Mouse (Mus musculus) left cerebral cortex, postnatal 25 days (tissue): ENCODE data around the gene Olfr374. TPM values are rescaled to one million over a fixed set of nuclear protein-coding genes. Genes with fewer than 3 reads are reported as not detected.

Experiments
- DNase-seq, 2 experiments: peaks; one replicate each; pipeline ENCODE4 v3.0.0; 2022; ENCODE audit warnings: low spot score in 2 of 2, mixed read lengths in 1 of 2
- intact Hi-C: fragments of 180-260 bp; cut with DNase I; formaldehyde crosslinking; loops from one replicate; pipeline ENCODE4 v1.15.1; 2025
- total RNA-seq, 2 experiments: library from RNA; stranded (reverse); gene quantifications; 2 replicates each; pipeline ENCODE4 v1.2.3; 2021

Gene Olfr374
- total RNA-seq, 2 experiments from 2014 or later: not detected

DNA sequence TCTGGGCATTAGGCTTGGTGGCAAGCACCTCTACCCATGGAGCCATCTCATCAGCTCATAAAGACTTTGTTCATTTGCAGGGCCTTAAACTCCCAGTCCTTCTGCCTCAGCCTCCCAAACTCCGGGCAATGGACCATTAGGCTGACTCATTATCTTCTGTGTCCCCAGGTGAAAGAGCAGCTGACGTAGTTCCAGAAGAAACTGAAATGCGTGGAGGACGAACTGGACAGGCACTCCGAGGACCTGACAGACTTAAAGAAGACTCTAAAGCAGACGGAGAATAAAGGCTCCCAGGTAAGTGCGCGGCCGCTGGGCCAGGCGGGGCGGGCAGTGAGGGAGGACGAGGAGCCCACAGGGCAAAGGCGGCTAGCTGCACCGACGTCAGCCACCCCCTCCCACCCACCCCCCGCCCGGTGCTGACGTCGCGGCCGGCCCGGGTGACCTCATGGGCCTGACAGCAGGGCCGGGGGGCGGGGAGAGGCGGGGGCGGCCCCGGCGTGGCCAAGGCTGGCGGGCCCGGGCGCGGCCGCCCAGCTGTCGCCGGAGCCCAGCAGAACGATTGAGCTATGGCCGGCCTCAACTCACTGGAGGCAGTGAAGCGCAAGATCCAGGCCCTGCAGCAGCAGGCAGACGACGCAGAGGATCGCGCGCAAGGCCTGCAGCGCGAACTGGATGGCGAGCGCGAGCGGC, 28.1 kb downstream of the Olfr374 start, which contains the start of gene Tpm4:
Gene Tpm4 (plus strand): TSS at position 220 of the 690 bp plus-strand sequence.
- DNase-seq: peak; percentile 30 to 38
- intact Hi-C loops: no loop called here

DNA sequence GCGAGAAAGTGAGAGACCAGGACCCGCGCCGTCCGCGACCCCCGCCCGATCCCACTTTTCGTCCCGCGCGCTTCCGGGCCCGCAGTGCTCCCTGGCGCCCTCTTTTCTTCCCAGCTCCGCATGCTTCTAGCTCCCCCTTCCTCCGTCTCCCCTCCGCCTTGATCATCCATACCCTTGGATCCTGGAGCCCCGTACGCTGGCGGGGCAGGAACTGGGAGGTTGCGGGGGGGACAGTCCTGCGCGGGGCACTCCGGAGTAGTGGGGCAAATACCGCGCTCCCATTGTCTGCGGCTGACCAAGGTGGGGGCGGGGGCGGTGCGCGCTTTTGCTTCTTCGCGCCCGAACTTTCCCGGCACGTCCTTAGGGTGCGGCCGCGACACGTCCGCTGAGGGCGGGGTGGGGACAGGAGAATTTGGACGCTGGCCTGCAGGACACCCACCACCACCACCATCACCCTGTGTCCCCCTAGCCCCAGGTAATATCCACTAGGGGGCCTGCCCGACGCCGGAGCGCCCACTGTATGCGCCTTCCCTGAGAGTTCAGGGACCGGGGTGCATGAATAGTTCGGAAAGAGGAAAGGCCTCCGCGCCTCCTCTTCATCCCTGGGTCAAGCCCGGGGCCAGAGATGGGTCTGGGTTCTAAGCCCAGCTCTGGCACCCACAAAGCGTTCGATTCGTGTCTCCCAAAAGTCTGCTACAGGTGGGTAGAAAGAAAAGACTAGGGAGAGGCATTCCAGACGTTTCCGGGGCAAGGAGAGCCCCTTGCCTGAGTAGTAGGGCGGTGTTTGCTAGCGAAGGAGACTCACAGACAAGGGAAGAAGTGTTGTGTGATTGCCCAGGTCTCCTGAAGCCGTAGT, 28.8 kb downstream of the Olfr374 start:
- DNase-seq: no peak
- intact Hi-C loops: no loop called here

DNA sequence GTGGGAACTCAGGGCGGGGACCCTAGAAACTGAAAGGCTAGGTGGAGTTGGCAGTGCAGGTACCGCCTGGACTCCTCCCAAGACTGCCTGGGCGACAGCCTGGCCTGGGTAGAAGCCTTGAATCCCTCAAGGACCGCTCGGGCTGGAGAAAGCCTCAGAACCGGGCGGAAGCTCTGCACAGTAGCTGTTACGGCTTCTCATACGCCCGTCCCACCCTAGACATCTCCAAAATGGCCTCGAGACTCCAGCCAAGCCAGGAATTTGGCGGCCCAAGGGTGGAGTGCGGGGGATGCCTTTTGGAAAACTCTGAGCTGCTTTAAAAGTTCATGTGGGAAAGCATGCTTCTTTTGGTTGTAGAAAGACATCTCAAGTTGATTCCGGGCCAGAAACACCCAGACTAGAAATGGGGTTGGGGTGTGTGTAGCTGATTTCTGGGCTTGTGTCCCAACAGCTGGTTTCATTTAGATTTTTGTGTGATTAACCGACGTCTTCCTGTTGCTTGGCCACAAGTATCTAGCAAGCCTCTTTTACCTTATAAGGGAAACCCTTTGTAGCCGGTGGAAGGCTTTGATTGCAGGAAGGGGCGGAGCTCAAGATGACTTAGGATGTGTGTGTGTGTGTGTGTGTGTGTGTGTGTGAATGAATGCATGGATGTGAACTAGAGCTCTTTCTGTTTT, 29.6 kb downstream of the Olfr374 start:
- peak; percentile 23 to 29 for DNase-seq
- intact Hi-C loops: no loop called here

DNA sequence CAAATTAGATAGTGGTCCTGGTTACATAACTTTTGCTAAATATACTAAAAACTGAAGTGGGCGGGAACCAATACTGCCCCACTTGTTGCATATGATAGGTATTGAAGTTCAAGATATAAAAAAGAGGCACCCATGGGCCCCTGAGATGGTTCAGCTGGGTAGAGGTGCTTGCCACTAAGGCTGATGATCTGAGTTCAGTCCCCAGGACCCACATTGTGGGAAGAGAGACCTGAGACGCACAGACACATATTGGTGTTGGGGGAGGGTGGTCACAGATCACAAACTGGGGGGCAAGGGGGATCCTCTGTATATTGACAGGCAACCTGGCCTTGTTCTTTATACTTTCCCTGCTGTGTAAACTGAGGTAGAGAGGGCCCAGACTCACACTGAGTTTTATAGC, 30.6 kb downstream of the Olfr374 start:
- intact Hi-C loops: no loop called here
- no peak for DNase-seq

DNA sequence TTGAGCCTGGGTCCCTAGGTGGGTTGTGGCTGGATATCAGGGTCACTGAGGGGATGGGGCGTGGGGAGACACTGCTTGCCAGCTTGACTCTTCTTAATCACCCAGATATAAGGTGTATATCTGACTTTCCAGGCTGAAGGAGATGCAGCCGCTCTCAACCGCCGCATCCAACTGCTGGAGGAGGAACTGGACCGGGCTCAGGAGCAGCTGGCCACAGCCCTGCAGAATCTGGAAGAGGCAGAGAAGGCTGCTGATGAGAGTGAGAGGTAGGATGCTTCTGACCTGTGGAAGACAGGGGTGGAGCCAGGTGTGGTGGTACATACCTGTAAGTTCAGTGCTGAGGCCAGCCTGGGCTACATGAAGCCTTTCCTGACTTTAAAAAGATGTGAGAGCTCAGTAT, 31.6 kb downstream of the Olfr374 start:
- DNase-seq: no peak
- intact Hi-C loops: no loop called here

DNA sequence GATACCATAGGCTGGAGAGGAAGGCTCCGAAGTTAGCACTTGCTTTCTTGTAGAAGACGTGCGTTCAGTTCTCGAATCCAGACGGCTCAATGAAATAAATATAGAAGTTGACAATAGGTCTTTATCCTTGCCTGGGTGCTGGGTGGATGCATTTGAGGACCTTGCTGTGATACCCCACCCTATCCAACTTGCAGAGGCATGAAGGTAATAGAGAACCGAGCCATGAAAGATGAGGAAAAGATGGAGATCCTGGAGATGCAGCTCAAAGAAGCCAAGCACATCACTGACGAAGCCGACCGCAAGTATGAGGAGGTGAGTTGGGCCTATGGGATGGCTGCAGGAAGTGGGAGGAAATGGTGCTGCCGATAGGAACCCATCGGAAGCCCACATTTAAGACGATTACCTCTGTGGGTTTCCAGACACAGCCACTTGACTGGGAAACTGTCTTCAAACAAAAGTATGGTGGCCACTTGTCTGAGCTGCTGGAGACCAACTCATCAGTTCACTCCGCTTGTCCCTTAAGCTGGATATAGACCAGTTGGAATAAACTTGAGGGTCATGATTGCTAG, 36.5 kb downstream of the Olfr374 start:
- intact Hi-C loops: no loop called here
- no peak for DNase-seq

DNA sequence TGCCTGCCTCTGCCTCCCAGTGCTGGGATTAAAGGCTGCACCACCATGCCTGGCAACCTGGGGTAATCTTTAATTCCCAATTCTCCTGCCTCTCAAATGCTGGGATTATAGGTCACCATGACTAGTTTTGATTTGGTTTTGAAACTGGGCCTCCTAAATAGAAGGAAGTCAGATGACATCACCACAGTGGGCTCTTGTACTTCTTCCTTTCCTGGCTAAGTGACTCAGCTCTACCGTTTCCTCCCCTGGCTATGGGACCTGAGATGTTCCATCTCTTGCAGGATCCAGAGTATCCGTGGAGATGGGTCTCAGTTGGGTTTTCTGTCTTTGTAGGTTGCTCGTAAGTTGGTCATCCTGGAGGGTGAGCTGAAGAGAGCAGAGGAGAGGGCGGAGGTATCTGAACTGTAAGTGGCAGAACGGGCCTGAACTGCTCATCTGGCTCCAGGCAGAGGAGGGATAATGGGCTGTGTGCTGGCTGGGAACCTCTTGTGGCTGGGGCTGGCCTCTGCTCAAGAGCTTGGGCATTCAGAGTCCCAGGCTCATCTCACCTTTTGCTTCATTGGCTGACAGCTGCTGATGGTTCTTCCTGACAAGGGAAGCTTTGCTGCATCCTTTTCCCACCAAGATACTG, 37.6 kb downstream of the Olfr374 start:
- intact Hi-C loops: no loop called here
- no peak for DNase-seq

DNA sequence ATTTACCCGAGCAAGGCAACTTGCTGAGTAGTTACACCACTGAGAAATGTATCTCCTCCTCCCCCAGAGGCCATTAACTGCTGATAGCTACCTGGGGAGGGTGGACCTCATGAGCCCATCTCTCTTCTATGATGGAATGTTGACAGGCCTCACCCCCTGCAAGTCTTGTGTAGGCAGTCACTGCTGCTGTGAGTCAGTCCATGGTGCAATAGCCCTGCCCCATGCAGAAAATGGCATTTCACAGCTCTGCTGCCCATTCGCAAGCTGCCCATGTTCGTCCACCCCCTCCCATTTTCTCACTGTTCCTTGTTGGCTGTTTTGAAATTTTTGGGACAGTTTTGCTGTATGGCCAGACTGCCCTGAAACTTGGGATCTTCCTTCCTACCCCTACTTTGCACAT, 38.7 kb downstream of the Olfr374 start:
- no peak for DNase-seq
- intact Hi-C loops: no loop called here

DNA sequence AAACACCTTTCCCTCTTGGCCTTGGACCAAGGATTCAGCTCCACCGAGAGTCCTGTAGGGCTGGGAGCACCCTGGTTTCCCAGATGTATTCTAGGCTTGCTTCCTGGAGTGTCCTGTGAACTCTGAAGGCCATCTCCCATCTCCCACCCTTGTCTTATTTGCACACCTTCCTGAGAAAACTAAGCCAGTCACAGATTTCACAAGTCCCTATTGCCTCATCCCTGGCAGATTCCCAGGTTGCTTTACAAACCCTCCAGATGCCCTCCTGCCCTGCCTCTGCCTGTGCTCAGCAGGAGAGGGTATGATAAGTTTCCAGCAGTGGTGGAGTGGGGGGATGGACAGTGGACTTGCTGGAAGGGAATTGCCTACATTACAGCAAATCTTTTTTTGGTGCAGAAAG, 39.2 kb downstream of the Olfr374 start:
- intact Hi-C loops: no loop called here
- DNase-seq: no peak

DNA sequence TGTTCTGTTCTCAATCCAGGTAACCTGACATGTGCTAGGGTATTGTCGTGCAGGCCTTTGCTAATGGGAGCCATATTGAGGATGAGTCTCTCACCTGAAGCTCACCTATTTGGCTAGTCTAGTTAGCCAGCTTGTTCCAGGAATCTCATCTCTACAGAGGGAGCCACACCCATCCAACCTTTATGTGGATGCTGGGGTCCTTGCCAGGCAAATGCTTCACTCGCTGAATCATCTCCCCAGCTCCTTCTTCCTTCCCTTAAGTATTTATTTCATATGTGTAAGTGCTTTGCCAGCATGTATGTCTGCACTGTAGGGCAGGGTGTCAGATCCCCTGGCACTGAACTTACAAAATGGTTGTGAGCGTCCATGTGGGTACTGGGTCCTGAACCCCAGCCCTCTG, 39.7 kb downstream of the Olfr374 start:
- peak in 1 of 2 experiments; percentile 21 for DNase-seq
- intact Hi-C loops: no loop called here

DNA sequence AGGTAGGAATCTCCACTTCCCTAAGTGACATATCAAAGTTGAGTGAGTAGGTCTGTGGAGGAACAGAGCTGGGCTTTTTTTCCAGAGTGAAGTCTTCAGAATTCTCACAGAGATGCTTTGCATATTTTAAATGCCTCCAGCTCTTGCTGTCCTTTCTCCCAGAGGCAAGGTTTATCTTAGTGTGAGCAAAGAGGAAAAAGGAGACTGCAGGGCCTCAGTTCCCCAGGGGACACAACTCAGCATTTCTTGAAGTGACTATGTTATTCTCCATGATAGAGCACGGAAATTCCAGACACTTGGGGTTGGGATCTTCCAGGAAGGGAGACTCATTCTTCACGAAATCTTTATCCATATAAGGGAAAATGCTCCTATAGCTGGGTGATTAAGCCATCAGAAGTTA, 40.4 kb downstream of the Olfr374 start:
- DNase-seq: no peak
- intact Hi-C loops: no loop called here

DNA sequence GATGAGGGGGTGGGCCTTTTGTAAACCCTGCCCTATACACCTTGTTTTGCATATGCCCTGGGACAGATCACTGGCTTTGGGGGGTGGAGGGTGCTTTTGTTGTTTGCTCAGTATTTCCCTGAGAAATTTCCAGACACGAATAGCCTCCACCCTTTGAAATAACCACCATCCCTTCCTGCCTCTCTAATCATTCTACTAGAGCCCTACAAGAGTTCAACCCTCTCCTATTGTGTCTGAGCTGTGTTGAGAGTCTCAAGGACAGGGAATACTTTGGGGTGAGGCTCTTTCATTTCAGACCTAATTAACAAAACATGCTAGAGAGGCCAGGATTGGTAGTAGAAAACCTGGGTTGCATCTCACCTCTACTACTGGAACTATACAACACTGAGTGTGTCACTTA, 42.2 kb downstream of the Olfr374 start:
- intact Hi-C loops: no loop called here
- no peak for DNase-seq

DNA sequence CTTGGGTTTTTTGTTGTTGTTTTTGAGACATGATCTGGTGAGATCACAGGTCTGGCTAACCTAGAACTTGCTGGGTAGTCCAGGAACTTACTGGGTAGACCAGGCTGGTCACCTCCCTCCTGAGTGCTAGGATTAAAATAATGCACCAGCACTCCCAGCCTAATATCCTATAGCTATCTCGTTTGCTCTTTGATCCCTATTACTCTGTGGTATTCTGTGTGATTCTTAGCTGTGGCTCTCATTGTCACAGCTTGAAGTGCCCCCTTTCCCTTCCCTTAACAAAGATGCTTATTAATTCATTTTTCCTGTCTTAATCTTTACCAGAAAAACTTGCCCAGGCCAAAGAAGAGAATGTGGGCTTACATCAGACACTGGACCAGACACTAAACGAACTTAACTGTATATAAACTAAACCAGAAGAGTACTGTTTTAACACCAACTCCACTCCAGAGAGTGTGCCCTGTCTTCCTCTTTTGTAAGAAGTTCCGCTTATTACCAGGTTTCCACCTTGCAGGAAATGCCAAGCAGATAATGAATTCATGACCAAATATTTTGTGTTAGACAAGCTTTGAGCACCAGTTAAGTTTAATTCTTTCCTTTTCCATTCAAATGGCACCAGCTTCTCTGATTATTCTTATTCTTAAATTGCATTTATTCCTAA, 44.7 kb downstream of the Olfr374 start:
- intact Hi-C loops: no loop called here
- DNase-seq: no peak

DNA sequence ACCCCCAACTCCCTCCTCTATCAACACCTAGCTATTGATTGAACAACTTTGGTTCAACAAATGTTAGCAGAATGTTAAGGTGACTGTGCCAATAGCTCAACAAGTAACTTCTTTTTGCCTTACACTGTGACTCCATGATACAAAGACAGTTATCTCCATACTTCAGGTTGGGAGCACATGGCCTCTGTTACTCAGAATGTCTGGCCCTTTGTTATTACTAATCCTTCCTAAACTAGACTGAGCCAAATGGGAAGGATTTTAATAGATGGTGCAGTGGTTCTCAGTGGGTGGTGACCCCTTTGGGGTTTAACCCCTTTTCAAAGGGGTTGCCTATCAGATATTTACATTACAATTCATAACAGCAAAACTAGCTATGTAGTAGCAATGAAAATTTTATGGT, 46.5 kb downstream of the Olfr374 start:
- no peak for DNase-seq
- intact Hi-C loops: no loop called here

DNA sequence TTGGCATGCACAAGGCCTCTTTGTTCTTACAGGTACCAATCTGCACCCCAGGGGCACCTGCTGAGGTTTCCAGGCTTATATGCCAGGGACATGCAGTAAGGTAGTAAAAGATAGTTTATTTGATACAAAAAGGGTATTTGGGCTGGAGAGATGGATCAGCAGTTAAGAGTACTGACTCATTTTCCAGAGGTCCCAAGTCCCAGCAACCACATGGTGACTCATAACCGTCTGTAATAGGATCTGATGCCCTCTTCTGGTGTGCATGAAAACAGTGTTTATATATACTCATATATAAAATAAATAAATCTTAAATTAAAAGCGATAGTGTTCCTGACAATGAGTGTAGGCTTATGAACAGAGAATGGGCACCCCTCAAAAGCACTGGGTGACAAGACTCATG, 51.3 kb downstream of the Olfr374 start:
- intact Hi-C loops: no loop called here
- DNase-seq: no peak

DNA sequence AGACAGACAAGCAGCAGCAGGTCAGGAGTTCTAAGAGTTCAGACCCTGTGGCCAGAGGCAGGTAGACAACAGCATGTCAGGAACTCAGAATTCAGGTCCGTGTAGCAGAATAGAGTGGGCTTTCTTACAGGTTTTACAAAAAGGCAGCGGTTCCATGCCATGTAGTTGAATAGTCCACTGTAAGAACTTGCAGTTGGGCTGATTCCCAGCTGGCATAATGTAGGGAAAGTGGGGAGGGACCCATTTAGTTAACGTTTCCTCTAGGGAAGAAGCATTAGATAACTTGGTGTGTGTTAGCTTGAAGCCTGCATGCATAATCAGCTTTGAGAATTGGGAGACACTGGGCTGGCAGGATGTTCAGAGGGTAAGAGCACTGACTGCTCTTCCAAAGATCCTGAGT, 51.9 kb downstream of the Olfr374 start:
- no peak for DNase-seq
- intact Hi-C loops: no loop called here

DNA sequence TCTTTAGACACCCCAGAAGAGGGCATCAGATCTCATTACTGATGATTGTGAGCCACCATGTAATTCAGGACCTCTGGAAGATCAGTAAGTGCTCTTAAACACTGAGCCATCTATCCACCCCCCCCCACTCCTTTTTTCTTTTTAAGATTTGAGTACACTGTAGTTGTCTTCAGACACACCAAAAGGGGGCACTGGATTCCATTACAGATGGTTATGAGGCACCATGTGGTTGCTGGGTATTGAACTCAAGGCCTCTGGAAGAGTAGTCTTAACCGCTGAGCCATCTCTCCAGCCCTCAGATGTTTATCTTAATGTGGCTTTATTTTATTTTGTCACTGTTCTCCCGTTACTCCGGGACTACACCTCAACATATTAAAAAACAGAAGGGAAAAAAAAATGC, 53.2 kb downstream of the Olfr374 start:
- DNase-seq: no peak
- intact Hi-C loops: no loop called here

DNA sequence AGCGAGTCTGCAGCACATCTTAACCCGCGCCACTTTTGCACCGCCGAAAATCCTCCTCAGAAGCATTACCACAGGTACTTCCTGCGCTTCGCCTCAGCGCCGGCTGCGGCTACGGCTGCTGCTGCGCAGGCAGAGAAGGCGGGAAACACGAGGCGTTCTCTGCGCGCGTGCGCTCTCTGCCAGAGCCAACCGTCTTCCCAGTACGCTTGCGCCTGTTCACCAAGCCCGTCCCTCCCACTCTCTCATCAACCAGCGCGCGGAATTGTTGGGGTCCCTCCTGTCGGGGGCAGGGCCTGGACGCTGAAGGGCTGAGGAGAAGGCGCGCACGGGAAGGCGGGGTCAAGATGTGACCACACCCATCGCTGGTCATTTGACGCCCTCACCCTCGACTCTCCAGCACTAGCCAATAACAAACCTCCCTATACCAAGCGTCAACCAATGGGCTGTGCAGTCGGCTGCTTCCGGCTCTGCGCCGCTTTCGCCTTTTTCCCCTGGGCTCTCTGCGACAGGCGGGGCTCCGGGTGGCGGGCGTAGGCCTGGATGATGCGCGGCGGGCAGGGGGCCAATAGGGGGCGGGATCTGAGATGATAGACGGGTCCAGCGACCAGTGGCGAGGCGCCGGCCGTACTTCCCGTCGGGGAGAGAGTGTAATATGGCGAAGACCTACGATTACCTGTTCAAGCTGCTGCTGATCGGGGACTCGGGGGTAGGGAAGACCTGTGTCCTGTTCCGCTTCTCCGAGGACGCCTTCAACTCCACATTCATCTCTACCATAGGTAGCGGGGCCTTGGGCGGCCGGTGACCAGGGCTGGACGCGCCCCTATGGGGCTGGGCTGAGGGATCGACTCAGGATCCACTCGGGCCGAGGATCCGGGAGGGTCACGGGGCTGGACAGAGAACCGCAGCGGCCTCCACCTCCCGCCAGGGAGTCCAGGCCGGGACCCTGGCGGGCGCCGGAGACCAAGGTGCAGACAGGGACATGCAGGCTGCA, 54.2 kb downstream of the Olfr374 start, which contains the start of gene Rab8a:
Gene Rab8a (plus strand): TSS at position 494 of the 991 bp plus-strand sequence.
- peak; percentile 99 to 100 for DNase-seq
- intact Hi-C loops: no loop called here
